Mouse (Mus musculus) hindbrain, embryonic 15.5 days (tissue): ENCODE data around the gene Dcun1d2. TPM values are rescaled to one million over a fixed set of nuclear protein-coding genes. Genes with fewer than 3 reads are reported as not detected.
"Not testable (repeated sequence)": the region's sequence is repeated elsewhere in the genome, so short reads cannot be mapped to it uniquely, and the experiment has no call there.

Source experiments
- ATAC-seq: fragments of 200-750 bp; cut with Nextera tagmentation; 2 replicates; pipeline ENCODE4 v1.8.0; 2017; ENCODE audit warnings: low read depth, moderate number of reproducible peaks, moderate TSS enrichment; ENCODE audit not compliant: low FRiP score
- H3K27ac ChIP-seq: fragments of 300-500 bp; sonication (generic); replicated peaks from 2 replicates; pipeline ENCODE4 v1.5.1; 2015; ENCODE audit warnings: mild to moderate bottlenecking, inconsistent platforms
- H3K27me3 ChIP-seq: fragments of 300-500 bp; sonication (generic); 2 replicates; pipeline ENCODE4 v1.6.1; 2015; ENCODE audit warnings: control low read depth, inconsistent platforms
- H3K36me3 ChIP-seq: fragments of 300-500 bp; sonication (generic); 2 replicates; pipeline ENCODE4 v1.6.1; 2015; ENCODE audit warnings: control low read depth, inconsistent platforms
- H3K4me1 ChIP-seq: fragments of 300-500 bp; sonication (generic); replicated peaks from 2 replicates; pipeline ENCODE4 v1.6.1; 2015; ENCODE audit warnings: control low read depth, inconsistent platforms
- H3K4me2 ChIP-seq: fragments of 300-500 bp; sonication (generic); 2 replicates; pipeline ENCODE4 v1.6.1; 2015; ENCODE audit warnings: moderate library complexity, mild to moderate bottlenecking, inconsistent platforms
- H3K4me3 ChIP-seq: fragments of 300-500 bp; sonication (generic); 2 replicates; pipeline ENCODE4 v1.5.1; 2015; ENCODE audit warnings: mild to moderate bottlenecking, inconsistent platforms
- H3K9ac ChIP-seq: fragments of 300-500 bp; sonication (generic); 2 replicates; pipeline ENCODE4 v1.6.1; 2015; ENCODE audit warnings: inconsistent platforms
- H3K9me3 ChIP-seq: fragments of 300-500 bp; sonication (generic); 2 replicates; pipeline ENCODE4 v1.6.1; 2016; ENCODE audit warnings: control low read depth, inconsistent platforms
- WGBS: fragments of 180-500 bp; shearing (Covaris S2); methylation state at CpG from one replicate; pipeline ENCODE4 v1.1.7; 2015; 5-methylcytosine and 5-hydroxymethylcytosine counted together
- polyA plus RNA-seq: library from polyadenylated mRNA; unstranded; fragments of >200 nt; fragmentation: Nextera tagmentation; extraction: Ambion mirVana; gene quantifications from 2 replicates; pipeline ENCODE4 v1.2.1, GENCODE M21; 2015

The Dcun1d2 gene
- polyA plus RNA-seq: 32.5 and 33.4 TPM in 2 replicates

DNA sequence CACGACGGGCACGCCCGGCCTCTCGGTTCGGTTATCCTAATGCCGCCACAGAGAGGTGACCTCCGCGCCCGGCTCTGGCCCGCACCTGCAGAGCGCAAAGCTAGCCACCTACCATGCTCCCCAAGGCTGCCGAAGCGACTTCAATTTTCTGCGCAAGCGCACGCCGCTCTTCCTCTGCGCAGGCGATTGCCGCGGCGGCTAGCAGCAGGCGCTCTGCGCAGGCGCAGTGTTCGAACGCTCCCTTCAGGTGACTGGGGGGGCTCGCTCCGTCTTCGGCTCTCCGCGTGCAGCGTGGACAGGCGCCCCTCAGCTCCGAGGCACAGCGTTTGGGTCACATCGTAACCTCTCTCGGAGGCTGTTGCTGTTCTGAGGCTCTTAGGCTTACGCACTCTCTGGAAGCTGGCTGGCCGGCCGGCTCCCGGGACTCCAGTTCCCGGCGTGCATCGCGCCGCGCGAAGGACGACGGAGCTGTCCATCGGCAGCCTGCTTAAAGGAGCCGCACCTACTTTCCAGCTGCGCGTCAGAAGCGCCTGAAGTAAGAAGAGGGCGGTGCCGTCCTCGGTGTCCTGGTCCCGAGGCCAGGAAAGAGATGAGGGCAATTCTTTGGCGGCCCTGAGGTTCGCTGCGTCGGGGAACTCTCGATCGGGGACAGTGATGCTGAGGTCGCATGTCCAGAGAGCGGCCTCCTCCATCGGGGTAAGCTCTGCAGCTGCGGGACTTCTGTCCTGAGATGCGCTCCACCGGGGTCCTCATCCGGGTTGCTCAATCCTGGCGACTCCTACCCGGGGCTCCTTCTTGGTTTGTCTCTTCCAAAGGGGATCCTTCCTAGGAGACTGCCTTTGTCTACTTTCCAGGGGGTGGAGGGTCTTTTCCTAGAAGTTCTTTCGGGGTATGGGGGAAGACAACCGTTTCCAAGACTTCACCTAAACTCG lies at the start of gene Dcun1d2, which contains the start of gene Tmco3:
Gene Dcun1d2, minus strand, starts transcription at position 440 of the 932 bp plus-strand sequence.
Gene Tmco3, plus strand, starts transcription at position 499 of the 932 bp plus-strand sequence.
- under 1% methylated on average over 79 of the region's 79 CpGs for WGBS
- no peaks in the 10 kb centered on the region for H3K9me3 ChIP-seq
- peaks cover 9% of the 10 kb centered on the region for H3K36me3 ChIP-seq
- peak within 1 kb of the TSS; percentile 90 for H3K27ac ChIP-seq
- peaks cover 25% of the 10 kb centered on the region for H3K4me1 ChIP-seq
- peak within 1 kb of the TSS; percentile 86 for H3K9ac ChIP-seq
- peak; percentile 94 for ATAC-seq
- no peaks in the 10 kb centered on the region for H3K27me3 ChIP-seq
- H3K4me2 ChIP-seq: peak within 1 kb of the TSS; percentile 97
- peak within 1 kb of the TSS; percentile 96 for H3K4me3 ChIP-seq

DNA sequence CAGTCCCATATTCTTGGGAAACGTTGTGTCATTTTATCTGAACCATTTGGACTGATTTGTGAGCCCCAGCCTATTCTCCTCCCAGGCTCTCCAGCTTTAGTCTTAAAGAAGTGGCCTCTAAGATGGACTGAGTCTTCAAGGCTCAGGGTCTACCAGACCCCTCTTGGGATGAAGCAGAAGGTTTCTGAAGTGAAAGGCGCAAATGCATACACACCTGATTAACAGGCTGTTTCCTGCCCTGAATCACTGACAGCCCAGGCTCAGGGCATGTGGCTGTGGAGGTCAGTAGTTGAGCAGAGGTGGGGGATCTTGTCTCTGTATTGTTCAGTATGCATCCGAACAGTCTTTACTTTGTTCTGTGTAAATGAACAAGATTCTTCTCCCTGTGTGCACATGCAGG lies 49.7 kb upstream of the Dcun1d2 start:
- 87% methylated on average over 3 of the region's 3 CpGs for WGBS
- Histone ChIP-seq H3K9ac (no peak overlapping the region), H3K4me2 (peak overlapping the region; percentile 91), H3K4me1 (peaks cover 28% of the 10 kb centered on the region), H3K27ac (peak overlapping the region; percentile 80), H3K27me3 (no peaks in the 10 kb centered on the region), H3K9me3 (no peaks in the 10 kb centered on the region), H3K4me3 (peak overlapping the region; percentile 92), H3K36me3 (peaks cover 6% of the 10 kb centered on the region; the same call in 1 of the 2 replicates)
- ATAC-seq: 0 out of 2 replicates have a peak, but pooled peaks have one; percentile 2

DNA sequence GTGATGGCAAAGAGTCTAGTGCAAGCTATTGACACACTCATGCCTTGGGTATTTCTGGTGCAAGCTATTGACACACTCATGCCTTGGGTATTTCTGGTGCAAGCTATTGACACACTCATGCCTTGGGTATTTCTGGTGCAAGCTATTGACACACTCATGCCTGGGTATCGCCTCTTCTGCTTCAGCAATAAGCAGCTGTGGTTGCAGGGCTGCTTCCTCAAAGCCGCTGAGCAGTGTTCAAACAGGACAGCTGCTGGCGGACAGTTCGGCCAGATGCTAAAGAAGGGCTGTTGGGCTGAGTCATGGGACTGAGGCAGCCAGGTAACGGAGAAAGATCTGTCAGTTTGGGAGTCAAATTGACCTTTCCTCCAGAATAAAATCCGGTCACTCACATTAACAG lies 49.3 kb upstream of the Dcun1d2 start:
- not testable (repeated sequence) for H3K9ac ChIP-seq, H3K4me3 ChIP-seq, ATAC-seq, H3K9me3 ChIP-seq, H3K36me3 ChIP-seq, H3K27ac ChIP-seq, H3K4me2 ChIP-seq, H3K27me3 ChIP-seq
- H3K4me1 ChIP-seq: peaks cover 28% of the 10 kb centered on the region
- WGBS: 91% methylated on average over 6 of the region's 6 CpGs

DNA sequence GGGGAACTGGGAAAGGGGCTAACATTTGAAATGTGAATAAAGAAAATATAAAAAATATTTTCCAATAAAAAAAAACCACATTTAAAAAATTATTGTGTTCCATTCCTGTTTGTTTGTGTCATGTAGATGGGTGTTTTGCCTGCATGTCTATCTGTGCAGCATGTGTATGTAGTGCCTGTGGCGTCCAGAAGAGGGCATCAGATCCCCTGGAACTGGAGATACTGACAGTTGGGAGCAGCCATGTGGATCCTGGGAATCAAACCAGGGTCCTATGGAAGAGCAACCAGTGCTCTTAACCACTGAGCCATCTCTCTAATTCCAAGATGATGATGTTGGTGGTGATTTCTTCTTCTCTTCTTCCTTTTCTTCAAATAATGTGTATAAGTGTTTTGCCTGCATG lies 46.7 kb upstream of the Dcun1d2 start:
- no peak for ATAC-seq
- no peaks in the 10 kb centered on the region for H3K27me3 ChIP-seq
- H3K4me3 ChIP-seq: no peak overlapping the region
- no peak overlapping the region for H3K27ac ChIP-seq
- H3K9ac ChIP-seq: no peak overlapping the region
- H3K4me1 ChIP-seq: peaks cover 10% of the 10 kb centered on the region
- no peaks in the 10 kb centered on the region for H3K9me3 ChIP-seq
- no peak overlapping the region for H3K4me2 ChIP-seq
- 45% methylated on average over 1 of the region's 1 CpGs for WGBS
- H3K36me3 ChIP-seq: no peaks in the 10 kb centered on the region

DNA sequence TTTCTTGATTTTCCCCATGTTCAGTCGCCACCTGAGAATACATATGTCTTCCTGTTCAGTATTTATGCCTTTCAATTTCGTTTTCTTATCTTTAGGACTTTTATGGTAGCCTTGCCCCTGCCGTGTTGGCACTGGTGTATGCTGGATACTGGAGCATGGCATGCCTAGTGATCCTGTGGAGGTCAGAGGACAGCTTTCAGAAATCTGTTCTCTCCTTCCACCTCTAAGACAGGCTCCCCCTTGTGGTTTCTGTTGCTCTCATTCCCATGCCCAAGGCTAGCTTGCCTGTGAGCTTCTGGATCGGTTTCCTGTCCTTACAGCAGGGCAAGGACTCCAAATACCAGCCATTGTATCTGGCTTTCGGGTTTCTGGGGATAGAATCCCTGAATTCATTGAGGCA lies 38.7 kb upstream of the Dcun1d2 start:
- no peak overlapping the region for H3K4me3 ChIP-seq
- 0 out of 2 replicates have a peak, but pooled peaks cover 8% of the 10 kb centered on the region for H3K36me3 ChIP-seq
- no peak overlapping the region for H3K27ac ChIP-seq
- ATAC-seq: no peak
- no peaks in the 10 kb centered on the region for H3K9me3 ChIP-seq
- no peak overlapping the region for H3K4me2 ChIP-seq
- no peaks in the 10 kb centered on the region for H3K27me3 ChIP-seq
- no peaks in the 10 kb centered on the region; the same call in 1 of the 2 replicates for H3K4me1 ChIP-seq
- 36% methylated on average over 5 of the region's 5 CpGs for WGBS
- H3K9ac ChIP-seq: no peak overlapping the region

DNA sequence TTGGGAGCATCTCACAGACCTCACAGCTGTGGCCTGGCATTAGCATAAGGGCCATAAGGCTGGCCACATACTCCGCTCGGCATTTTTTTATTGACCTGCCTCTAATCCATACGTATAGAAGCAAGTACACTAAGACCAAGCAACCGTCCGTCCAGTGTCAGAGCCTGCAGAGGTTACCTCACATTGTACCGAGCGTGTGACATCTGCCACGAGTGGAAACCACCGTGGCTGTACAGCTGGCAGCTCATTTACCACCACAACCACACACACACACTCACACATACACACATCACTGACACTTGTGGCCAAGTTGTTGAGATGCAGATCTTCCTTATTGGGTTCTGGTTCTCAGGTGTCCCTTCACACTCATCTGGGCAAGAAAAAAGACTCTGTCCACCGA lies 28.7 kb upstream of the Dcun1d2 start:
- Histone ChIP-seq H3K9me3 (no peaks in the 10 kb centered on the region), H3K9ac (no peak overlapping the region), H3K27me3 (no peaks in the 10 kb centered on the region), H3K4me1 (no peaks in the 10 kb centered on the region), H3K27ac (no peak overlapping the region), H3K36me3 (peaks cover 54% of the 10 kb centered on the region), H3K4me2 (no peak overlapping the region), H3K4me3 (no peak overlapping the region)
- WGBS: 94% methylated on average over 10 of the region's 10 CpGs
- ATAC-seq: no peak

DNA sequence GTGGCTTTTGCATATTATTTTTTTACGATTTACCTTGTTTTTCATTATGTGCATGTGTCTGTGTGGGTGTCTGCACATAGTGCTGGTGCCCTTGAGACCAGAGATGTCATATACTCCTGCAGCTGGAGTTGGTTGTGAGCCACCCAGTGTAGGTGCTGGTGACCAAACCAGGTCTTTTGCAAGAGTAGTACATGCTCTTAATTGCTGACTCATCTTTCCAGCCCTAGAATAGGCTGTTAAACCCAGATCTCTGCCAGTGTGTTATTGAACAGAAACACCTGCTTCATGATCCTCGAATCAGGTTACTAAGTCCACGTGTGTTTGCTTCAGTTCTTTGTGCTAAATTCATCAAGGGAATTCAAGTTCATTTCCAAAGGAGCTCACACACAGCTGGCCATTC lies 27.0 kb upstream of the Dcun1d2 start:
- Histone ChIP-seq H3K9me3 (no peaks in the 10 kb centered on the region), H3K4me3 (no peak overlapping the region), H3K4me2 (no peak overlapping the region), H3K36me3 (peaks cover 64% of the 10 kb centered on the region), H3K27ac (no peak overlapping the region), H3K27me3 (no peaks in the 10 kb centered on the region), H3K9ac (no peak overlapping the region), H3K4me1 (no peaks in the 10 kb centered on the region)
- no peak for ATAC-seq
- 89% methylated on average over 3 of the region's 3 CpGs for WGBS

DNA sequence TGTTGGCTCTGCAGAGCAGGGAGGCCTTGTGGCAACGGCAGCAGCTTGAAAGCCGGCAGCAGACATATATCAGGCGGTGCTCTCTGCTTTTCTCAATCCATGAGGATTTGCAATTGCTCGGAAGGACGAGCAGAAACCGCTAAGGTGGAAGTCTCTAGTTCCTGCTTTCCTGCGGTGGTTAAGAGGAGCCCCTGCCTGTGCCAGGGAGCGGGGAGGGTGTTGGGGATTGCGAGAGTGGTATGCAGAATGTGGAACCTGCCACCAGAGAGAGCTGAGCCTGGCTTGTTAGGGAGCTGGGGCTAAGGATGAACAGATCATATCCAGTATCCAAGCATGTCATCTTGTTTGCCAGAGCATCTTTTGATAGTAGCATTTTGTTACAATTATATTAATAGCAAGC lies 19.0 kb upstream of the Dcun1d2 start:
- WGBS: 83% methylated on average over 9 of the region's 9 CpGs
- Histone ChIP-seq H3K9ac (no peak overlapping the region), H3K9me3 (no peaks in the 10 kb centered on the region), H3K27me3 (no peaks in the 10 kb centered on the region), H3K4me1 (no peaks in the 10 kb centered on the region), H3K4me3 (no peak overlapping the region), H3K4me2 (no peak overlapping the region), H3K36me3 (peaks cover 62% of the 10 kb centered on the region), H3K27ac (no peak overlapping the region)
- no peak for ATAC-seq

DNA sequence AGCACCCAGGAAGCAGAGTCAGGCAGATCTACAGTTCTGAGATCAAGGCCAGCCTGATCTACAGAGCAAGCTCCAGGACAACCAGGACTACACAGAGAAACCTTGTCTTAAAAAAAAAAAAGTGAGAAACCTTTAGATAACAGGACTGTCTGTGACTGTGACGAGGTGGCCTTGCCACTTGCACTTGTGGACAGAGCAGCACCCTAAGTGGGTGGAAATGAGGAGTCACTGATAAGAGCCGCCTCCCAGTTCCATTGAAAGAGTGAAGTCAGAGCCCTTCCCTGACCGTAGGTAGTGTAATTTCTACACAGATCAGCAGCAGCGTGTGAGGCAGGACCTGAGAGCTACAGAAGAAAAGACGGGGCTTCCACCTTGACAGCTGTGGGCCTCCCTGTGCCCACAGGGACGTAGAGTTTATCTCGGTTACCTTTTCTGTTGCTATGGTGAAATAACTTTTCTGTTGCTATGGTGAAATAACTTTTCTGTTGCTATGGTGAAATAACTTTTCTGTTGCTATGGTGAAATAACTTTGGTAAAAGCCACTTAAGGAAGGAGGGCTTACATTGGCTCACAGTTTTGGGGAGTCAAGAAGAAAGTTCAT lies 18.5 kb upstream of the Dcun1d2 start:
- Histone ChIP-seq H3K36me3 (peaks cover 67% of the 10 kb centered on the region), H3K27ac (no peak overlapping the region), H3K9me3 (no peaks in the 10 kb centered on the region), H3K4me2 (no peak overlapping the region), H3K4me3 (no peak overlapping the region), H3K27me3 (no peaks in the 10 kb centered on the region), H3K4me1 (no peaks in the 10 kb centered on the region), H3K9ac (no peak overlapping the region)
- WGBS: 81% methylated on average over 7 of the region's 7 CpGs
- no peak for ATAC-seq

DNA sequence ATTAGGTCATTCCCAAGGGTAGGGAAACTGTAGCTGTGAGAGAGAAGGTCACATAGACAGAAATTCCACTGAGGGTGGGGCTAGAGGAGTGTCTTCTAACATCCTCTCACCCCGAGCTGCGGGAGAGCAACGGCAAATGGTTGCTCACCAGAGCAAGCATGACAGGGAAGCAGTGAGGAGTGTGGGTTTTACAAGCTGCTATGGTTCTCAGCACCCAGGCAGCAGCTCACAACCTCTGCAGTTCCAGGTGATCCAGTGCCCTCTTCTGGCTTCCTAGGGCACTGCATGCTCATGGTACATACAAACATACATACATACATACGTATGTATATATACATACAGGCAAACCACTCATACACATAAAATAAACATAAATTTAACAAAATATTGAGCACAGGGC lies 18.0 kb upstream of the Dcun1d2 start:
- no peak overlapping the region for H3K9ac ChIP-seq
- peaks cover 67% of the 10 kb centered on the region for H3K36me3 ChIP-seq
- H3K4me3 ChIP-seq: no peak overlapping the region
- no peak overlapping the region for H3K27ac ChIP-seq
- WGBS: over 99% methylated on average over 4 of the region's 4 CpGs
- H3K9me3 ChIP-seq: no peaks in the 10 kb centered on the region
- no peak for ATAC-seq
- H3K27me3 ChIP-seq: no peaks in the 10 kb centered on the region
- H3K4me2 ChIP-seq: no peak overlapping the region
- H3K4me1 ChIP-seq: no peaks in the 10 kb centered on the region

DNA sequence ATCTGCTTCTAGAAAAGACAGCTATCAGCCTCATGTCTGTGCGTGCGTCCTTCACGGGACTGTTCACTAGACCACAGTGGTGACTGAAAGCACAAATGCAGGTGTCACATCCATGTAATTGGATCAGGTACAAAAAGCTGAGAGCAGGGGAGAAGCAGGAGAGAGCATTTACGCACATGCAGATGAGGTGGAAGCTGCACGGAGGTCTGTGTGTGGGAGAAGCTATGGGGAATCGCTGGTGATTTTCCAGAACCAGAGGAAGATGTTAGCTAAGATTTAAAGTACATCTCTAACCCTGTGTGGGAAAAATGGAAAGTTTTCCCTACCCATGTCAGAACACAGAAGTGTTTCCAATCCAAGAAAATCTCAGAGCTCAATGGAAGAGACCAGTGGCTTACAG lies 17.5 kb upstream of the Dcun1d2 start:
- H3K4me1 ChIP-seq: no peaks in the 10 kb centered on the region
- H3K9me3 ChIP-seq: no peaks in the 10 kb centered on the region
- no peak for ATAC-seq
- peaks cover 67% of the 10 kb centered on the region for H3K36me3 ChIP-seq
- H3K9ac ChIP-seq: no peak overlapping the region
- no peaks in the 10 kb centered on the region for H3K27me3 ChIP-seq
- H3K4me2 ChIP-seq: no peak overlapping the region
- H3K27ac ChIP-seq: no peak overlapping the region
- no peak overlapping the region for H3K4me3 ChIP-seq
- WGBS: 96% methylated on average over 6 of the region's 6 CpGs

DNA sequence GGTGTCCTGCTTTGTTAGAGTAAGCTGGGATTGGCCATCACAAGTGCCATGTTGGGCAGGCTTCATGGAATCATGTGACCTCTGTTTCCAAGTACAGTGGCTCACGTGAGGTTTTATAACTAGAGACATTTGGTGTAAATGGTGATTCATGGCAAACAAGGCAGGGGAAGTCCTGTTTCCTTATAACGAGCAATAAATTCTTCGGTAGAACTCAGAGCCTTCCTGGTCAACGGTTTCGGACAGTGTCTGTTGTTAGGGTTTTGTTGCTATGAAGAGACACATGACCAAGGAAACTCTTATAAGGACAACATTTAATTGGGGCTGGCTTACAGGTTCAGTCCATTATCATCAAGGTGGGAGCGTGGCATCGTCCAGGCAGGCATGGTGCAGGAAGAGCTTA lies 13.1 kb upstream of the Dcun1d2 start:
- WGBS: 95% methylated on average over 7 of the region's 7 CpGs
- Histone ChIP-seq H3K9ac (no peak overlapping the region), H3K27ac (no peak overlapping the region), H3K9me3 (no peaks in the 10 kb centered on the region), H3K4me1 (no peaks in the 10 kb centered on the region), H3K36me3 (peaks cover 83% of the 10 kb centered on the region), H3K27me3 (no peaks in the 10 kb centered on the region), H3K4me3 (no peak overlapping the region), H3K4me2 (no peak overlapping the region)
- ATAC-seq: no peak
